Mouse (Mus musculus) ES-Bruce4 (cell line): ENCODE results near the gene Tnxb.

Experiments used
- CTCF ChIP-seq: IDR thresholded peaks from one replicate; pipeline ENCODE4 v1.8.1; 2011; ENCODE audit warnings: low read depth, low read length
- EP300 ChIP-seq: IDR thresholded peaks from 2 replicates; pipeline ENCODE4 v1.6.1; 2011; ENCODE audit warnings: low read depth, low read length; ENCODE audit not compliant: insufficient read depth
- POLR2A ChIP-seq: IDR thresholded peaks from one replicate; pipeline ENCODE4 v1.8.1; 2011; ENCODE audit warnings: low read length; ENCODE audit not compliant: insufficient read depth

DNA sequence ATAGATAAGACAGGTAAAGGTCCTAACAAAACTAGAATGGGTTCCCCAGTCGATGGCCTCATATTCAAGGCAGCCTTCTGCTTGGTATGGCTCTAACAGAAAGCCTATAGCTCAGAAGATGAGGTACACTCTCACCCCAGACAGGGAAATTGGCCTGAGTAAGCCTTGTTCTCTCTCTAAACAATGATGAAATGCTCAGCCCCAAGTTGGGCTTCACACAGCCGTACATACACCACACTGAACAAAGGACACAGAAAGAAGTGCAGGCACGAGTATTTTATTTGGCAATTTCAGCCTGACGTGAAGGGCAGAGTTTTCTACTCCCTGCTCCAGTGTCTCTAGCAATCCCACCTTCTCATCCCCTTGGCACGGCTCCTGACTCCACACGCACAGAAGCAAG lies 73.9 kb downstream of the Tnxb start:
- no peak for TF ChIP-seq POLR2A
- TF ChIP-seq CTCF, result no peak
- no peak for TF ChIP-seq EP300
